9 mouse cellular contexts compared by ENCODE assay signal in genomic region chr14:93474991-93475390, GRCm38 (mm10).
A peak's percentile ranks its signal among the peaks of the same experiment; 100 is the strongest.
DNase-seq lines count a peak whose midpoint lies in the region; ATAC-seq and TF ChIP-seq lines count a peak whose summit lies in the region.
"Had no signal": no experiment of that assay in that cellular context is flagged by ENCODE, and none has a peak within 500 bp of the region (broad histone marks: within the 10 kb centered on the region; RNA-seq: fewer than 3 reads in every experiment).

No protein-coding gene starts in this region.

- H3K9ac ChIP-seq in heart, embryonic 12.5 days = no peak overlapping the region
- no peak overlapping the region for H3K9ac ChIP-seq in MEL (ENCODE audit: control insufficient read depth, low read depth, low read length, poor library complexity, severe bottlenecking)
- H3K9ac ChIP-seq in kidney, embryonic 15.5 days = no peak overlapping the region

- H3K4me2 ChIP-seq in heart, embryonic 12.5 days = no peak overlapping the region
- H3K4me2 ChIP-seq in kidney, embryonic 15.5 days = no peak overlapping the region

- no peak for TF ChIP-seq RAD21 in MEL (IDR thresholded peaks at IDR 0.05; ENCODE audit: low read depth, low read length)

- H3K36me3 ChIP-seq in heart, embryonic 12.5 days = no peaks in the 10 kb centered on the region
- H3K36me3 ChIP-seq in MEL (ENCODE audit: control insufficient read depth in 1 of 2, insufficient read depth in 2 of 2, low read length in 2 of 2) = peaks cover 0 to 3% of the 10 kb centered on the region in 2 experiments; a peak in 1 of 4 replicates
- H3K36me3 ChIP-seq in kidney, embryonic 15.5 days = no peaks in the 10 kb centered on the region
- no peaks in the 10 kb centered on the region for H3K36me3 ChIP-seq in hindbrain, embryonic 10.5 days
- H3K36me3 ChIP-seq: midbrain, embryonic 10.5 days had no signal

- peak; percentile 18 to 54; a peak in 2 of 4 replicates for TF ChIP-seq EP300 in MEL (IDR thresholded peaks at IDR 0.05; ENCODE audit: low read depth in 1 of 2, low read length in 2 of 2)

- DNase-seq in heart, adult 18-20 months = peak; percentile 48 to 65
- peak; percentile 71 for DNase-seq in MEL (ENCODE audit: low read depth, low spot score)
- DNase-seq in cerebellum, adult 11-12 months = peak; percentile 74
- DNase-seq in thymus, adult 18-20 months = no peak
- DNase-seq in hindbrain, embryonic 10.5 days (ENCODE audit: low spot score) = no peak

- H3K9me3 ChIP-seq in heart, embryonic 12.5 days (replicated peaks) = no peaks in the 10 kb centered on the region
- H3K9me3 ChIP-seq in MEL (replicated peaks; ENCODE audit: insufficient read depth, low read length) = no peaks in the 10 kb centered on the region
- H3K9me3 ChIP-seq in kidney, embryonic 15.5 days (replicated peaks) = no peaks in the 10 kb centered on the region
- H3K9me3 ChIP-seq in hindbrain, embryonic 10.5 days = no peaks in the 10 kb centered on the region
- H3K9me3 ChIP-seq: midbrain, embryonic 10.5 days had no signal

- no peak for ATAC-seq in heart, embryonic 12.5 days (ENCODE audit: insufficient number of reproducible peaks, low FRiP score)
- 0 out of 2 replicates have a peak, but pooled peaks have one; percentile 36 for ATAC-seq in kidney, embryonic 15.5 days (replicated peaks; ENCODE audit: low FRiP score)
- ATAC-seq in inflammation-experienced regulatory T-cells, adult 6 months = no peak

- H3K4me1 ChIP-seq in heart, embryonic 12.5 days (replicated peaks) = 0 out of 2 replicates have a peak, but pooled peaks cover 2% of the 10 kb centered on the region
- no peaks in the 10 kb centered on the region for H3K4me1 ChIP-seq in MEL (ENCODE audit: control insufficient read depth in 1 of 2, insufficient read depth in 2 of 2, low read length in 2 of 2)
- 0 out of 2 replicates have a peak, but pooled peaks cover 3% of the 10 kb centered on the region for H3K4me1 ChIP-seq in kidney, embryonic 15.5 days
- no peaks in the 10 kb centered on the region for H3K4me1 ChIP-seq in hindbrain, embryonic 10.5 days (replicated peaks)
- H3K4me1 ChIP-seq: midbrain, embryonic 10.5 days had no signal

- no peaks in the 10 kb centered on the region for H3K79me2 ChIP-seq in MEL (ENCODE audit: control insufficient read depth, insufficient read depth, low read length, poor library complexity)

- no peak overlapping the region for H3K4me3 ChIP-seq in heart, embryonic 12.5 days
- no peak overlapping the region for H3K4me3 ChIP-seq in MEL (ENCODE audit: control insufficient read depth in 1 of 2, insufficient read depth in 1 of 2, low read depth in 2 of 2, low read length in 2 of 2)
- no peak overlapping the region for H3K4me3 ChIP-seq in kidney, embryonic 15.5 days (replicated peaks)
- no peak overlapping the region for H3K4me3 ChIP-seq in hindbrain, embryonic 10.5 days
- H3K4me3 ChIP-seq: midbrain, embryonic 10.5 days had no signal

- H3K27ac ChIP-seq in heart, embryonic 12.5 days (ENCODE audit: poor library complexity, severe bottlenecking) = no peak overlapping the region
- no peak overlapping the region for H3K27ac ChIP-seq in MEL (ENCODE audit: control insufficient read depth, low read depth, low read length)
- peak overlapping the region; percentile 67 for H3K27ac ChIP-seq in kidney, embryonic 15.5 days
- no peak overlapping the region for H3K27ac ChIP-seq in hindbrain, embryonic 10.5 days
- H3K27ac ChIP-seq: midbrain, embryonic 10.5 days had no signal

- no peaks in the 10 kb centered on the region for H3K27me3 ChIP-seq in heart, embryonic 12.5 days (replicated peaks)
- H3K27me3 ChIP-seq in MEL (ENCODE audit: control insufficient read depth in 1 of 2, insufficient read depth in 2 of 2, low read length in 2 of 2) = no peaks in the 10 kb centered on the region
- no peaks in the 10 kb centered on the region for H3K27me3 ChIP-seq in kidney, embryonic 15.5 days
- no peaks in the 10 kb centered on the region for H3K27me3 ChIP-seq in hindbrain, embryonic 10.5 days (ENCODE audit: insufficient read depth, poor library complexity, severe bottlenecking)

- TF ChIP-seq CTCF in MEL (IDR thresholded peaks at IDR 0.05 in 2 of 3, conservative IDR thresholded peaks at IDR 0.05 in 1 of 3; ENCODE audit: control insufficient read depth in 1 of 3, insufficient read depth in 1 of 3, low read depth in 2 of 3, low read length in 3 of 3, poor library complexity in 1 of 3, severe bottlenecking in 1 of 3) = no peak

- TF ChIP-seq POLR2A in MEL (IDR thresholded peaks at IDR 0.05; ENCODE audit: control insufficient read depth in 1 of 2, insufficient read depth in 1 of 2, low read depth in 1 of 2, low read length in 2 of 2, poor library complexity in 1 of 2) = no peak

- WGBS in heart, embryonic 12.5 days = 41% methylated on average over 2 of the region's 2 CpGs
- 45% methylated on average over 2 of the region's 2 CpGs for whole genome bisulfite sequencing in kidney, embryonic 15.5 days
- WGBS in hindbrain, embryonic 10.5 days = 86% methylated on average over 2 of the region's 2 CpGs

TF ChIP-seq in MEL, 35 proteins besides CTCF, POLR2A, EP300 and RAD21:
- no peak for TF ChIP-seq MXI1 (IDR thresholded peaks at IDR 0.05; ENCODE audit: low read depth, low read length)
- TF ChIP-seq USF1 (IDR thresholded peaks at IDR 0.05; ENCODE audit: low read depth, low read length) = no peak
- TF ChIP-seq KAT2A (conservative IDR thresholded peaks at IDR 0.05; ENCODE audit: low read depth, low read length) = no peak
- no peak for TF ChIP-seq CHD1 (IDR thresholded peaks at IDR 0.05; ENCODE audit: low read depth, low read length)
- no peak for TF ChIP-seq ELF1 (IDR thresholded peaks at IDR 0.05; ENCODE audit: low read depth, low read length)
- TF ChIP-seq CHD2 (IDR thresholded peaks at IDR 0.05; ENCODE audit: low read length) = no peak
- TF ChIP-seq TCF12 (IDR thresholded peaks at IDR 0.05; ENCODE audit: low read depth, low read length) = 0 out of 2 replicates have a peak, but pooled peaks have one; percentile 11
- TF ChIP-seq POLR2AphosphoS5 (IDR thresholded peaks at IDR 0.05; ENCODE audit: borderline replicate concordance, low read depth, low read length) = no peak
- TF ChIP-seq POLR2AphosphoS2 (IDR thresholded peaks at IDR 0.05; ENCODE audit: low read length) = no peak
- no peak for TF ChIP-seq ZKSCAN1 (IDR thresholded peaks at IDR 0.05; ENCODE audit: low read depth, low read length)
- TF ChIP-seq TBP (IDR thresholded peaks at IDR 0.05; ENCODE audit: low read depth, low read length) = no peak
- TF ChIP-seq ZC3H11A (IDR thresholded peaks at IDR 0.05; ENCODE audit: low read depth, low read length) = no peak
- 0 out of 2 replicates have a peak, but pooled peaks have one; percentile 17 for TF ChIP-seq MAFK (IDR thresholded peaks at IDR 0.05; ENCODE audit: borderline replicate concordance, low read depth, low read length)
- no peak for TF ChIP-seq TAL1 (IDR thresholded peaks at IDR 0.05; ENCODE audit: low read length)
- no peak for TF ChIP-seq SMC3 (IDR thresholded peaks at IDR 0.05; ENCODE audit: low read depth, low read length)
- no peak for TF ChIP-seq MYC (IDR thresholded peaks at IDR 0.05; ENCODE audit: low read depth, low read length)
- no peak for TF ChIP-seq MAZ (IDR thresholded peaks at IDR 0.05; ENCODE audit: low read depth, low read length)
- no peak for TF ChIP-seq MAX (IDR thresholded peaks at IDR 0.05; ENCODE audit: low read length)
- no peak for TF ChIP-seq HCFC1 (IDR thresholded peaks at IDR 0.05; ENCODE audit: low read depth, low read length)
- peak; percentile 58; the same call in 1 of the 2 replicates for TF ChIP-seq GATA1 (IDR thresholded peaks at IDR 0.05; ENCODE audit: low read depth, low read length)
- no peak for TF ChIP-seq BHLHE40 (IDR thresholded peaks at IDR 0.05; ENCODE audit: borderline replicate concordance, low read depth, low read length)
- no peak for TF ChIP-seq ETS1 (IDR thresholded peaks at IDR 0.05; ENCODE audit: low read depth, low read length)
- TF ChIP-seq UBTF (IDR thresholded peaks at IDR 0.05; ENCODE audit: borderline replicate concordance, insufficient read depth, low read depth, low read length) = no peak
- TF ChIP-seq RCOR1 (IDR thresholded peaks at IDR 0.05; ENCODE audit: low read depth, low read length) = peak; percentile 69; the same call in 1 of the 2 replicates
- TF ChIP-seq MYB (IDR thresholded peaks at IDR 0.05; ENCODE audit: low read depth, low read length) = no peak
- TF ChIP-seq ZMIZ1 (IDR thresholded peaks at IDR 0.05; ENCODE audit: low read depth, low read length) = no peak
TF ChIP-seq in MEL: peak in this region for 4.

Comparison
In these comparisons a context has a peak if more than half of its experiments do, and no peak if none do; other contexts are left out.
1. DNase-seq: peak in heart, adult 18-20 months (2 of 2), MEL (single experiment) and cerebellum, adult 11-12 months (single experiment); none in thymus, adult 18-20 months (0 of 2) and hindbrain, embryonic 10.5 days (single experiment).